Mouse (Mus musculus) heart, adult 2 months (tissue): ENCODE results near the gene Tnik. TPM values are rescaled to one million over a fixed set of nuclear protein-coding genes. Genes with fewer than 3 reads are reported as not detected.

Experiments used
- DNase-seq, 2 experiments: peaks; one replicate each; pipeline ENCODE4 v3.0.0; 2021
- H3K27ac ChIP-seq: fragments of 200-600 bp; 2 replicates; pipeline ENCODE4 v1.8.1; 2022
- H3K27me3 ChIP-seq: fragments of 200-500 bp; 2 replicates; pipeline ENCODE4 v1.6.1; 2012; ENCODE audit warnings: mild to moderate bottlenecking, low read length, inconsistent platforms, mixed read lengths; ENCODE audit not compliant: control insufficient read depth, insufficient read depth
- H3K36me3 ChIP-seq: fragments of 200-500 bp; 2 replicates; pipeline ENCODE4 v1.6.1; 2012; ENCODE audit warnings: low read length, inconsistent platforms; ENCODE audit not compliant: control insufficient read depth, insufficient read depth
- H3K4me1 ChIP-seq: fragments of 200-500 bp; 2 replicates; pipeline ENCODE4 v1.6.1; 2011; ENCODE audit warnings: low read length; ENCODE audit not compliant: control insufficient read depth, insufficient read depth
- H3K4me3 ChIP-seq: fragments of 200-600 bp; 2 replicates; pipeline ENCODE4 v1.8.1; 2022
- H3K79me2 ChIP-seq: fragments of 200-500 bp; replicated peaks from 2 replicates; pipeline ENCODE4 v1.6.1; 2012; ENCODE audit warnings: mild to moderate bottlenecking, inconsistent platforms, low read length, moderate library complexity, mixed read lengths; ENCODE audit not compliant: control insufficient read depth, insufficient read depth
- H3K9ac ChIP-seq: fragments of 200-500 bp; 2 replicates; pipeline ENCODE4 v1.6.1; 2012; ENCODE audit warnings: low read depth, mild to moderate bottlenecking, control low read depth, inconsistent platforms, low read length, mixed read lengths
- CTCF ChIP-seq: fragments of 200-600 bp; IDR thresholded peaks from 2 replicates; pipeline ENCODE4 v1.8.1; 2022; ENCODE audit warnings: antibody characterized with exemption, mild to moderate bottlenecking, moderate library complexity
- EP300 ChIP-seq: fragments of 200-500 bp; IDR thresholded peaks from 2 replicates; pipeline ENCODE4 v1.6.1; 2011; ENCODE audit warnings: low read depth, low read length, control low read depth; ENCODE audit not compliant: insufficient read depth
- POLR2A ChIP-seq: fragments of 200-500 bp; IDR thresholded peaks from 2 replicates; pipeline ENCODE4 v1.6.1; 2011; ENCODE audit warnings: mild to moderate bottlenecking, low read depth, low read length, control low read depth; ENCODE audit not compliant: insufficient read depth
- WGBS: fragments of 180-500 bp; shearing (Covaris S2); methylation state at CpG from one replicate; pipeline ENCODE4 v1.1.7; 2018; 5-methylcytosine and 5-hydroxymethylcytosine counted together
- intact Hi-C: fragments of 180-260 bp; cut with DNase I; formaldehyde crosslinking; loops from one replicate; pipeline ENCODE4 v1.15.1; 2025
- polyA plus RNA-seq: library from polyadenylated mRNA; depleted of rRNA; stranded (reverse); fragments of >200 nt; gene quantifications from 2 replicates; pipeline ENCODE4 v1.2.3, GENCODE M21; 2012
- total RNA-seq, 2 experiments: library from RNA; stranded (reverse); gene quantifications; 2 replicates each; pipeline ENCODE4 v1.2.3; 2021

Tnik gene
- total and polyA plus RNA-seq, 3 experiments, result 6.6 to 29.8 (median 26.8) TPM

DNA sequence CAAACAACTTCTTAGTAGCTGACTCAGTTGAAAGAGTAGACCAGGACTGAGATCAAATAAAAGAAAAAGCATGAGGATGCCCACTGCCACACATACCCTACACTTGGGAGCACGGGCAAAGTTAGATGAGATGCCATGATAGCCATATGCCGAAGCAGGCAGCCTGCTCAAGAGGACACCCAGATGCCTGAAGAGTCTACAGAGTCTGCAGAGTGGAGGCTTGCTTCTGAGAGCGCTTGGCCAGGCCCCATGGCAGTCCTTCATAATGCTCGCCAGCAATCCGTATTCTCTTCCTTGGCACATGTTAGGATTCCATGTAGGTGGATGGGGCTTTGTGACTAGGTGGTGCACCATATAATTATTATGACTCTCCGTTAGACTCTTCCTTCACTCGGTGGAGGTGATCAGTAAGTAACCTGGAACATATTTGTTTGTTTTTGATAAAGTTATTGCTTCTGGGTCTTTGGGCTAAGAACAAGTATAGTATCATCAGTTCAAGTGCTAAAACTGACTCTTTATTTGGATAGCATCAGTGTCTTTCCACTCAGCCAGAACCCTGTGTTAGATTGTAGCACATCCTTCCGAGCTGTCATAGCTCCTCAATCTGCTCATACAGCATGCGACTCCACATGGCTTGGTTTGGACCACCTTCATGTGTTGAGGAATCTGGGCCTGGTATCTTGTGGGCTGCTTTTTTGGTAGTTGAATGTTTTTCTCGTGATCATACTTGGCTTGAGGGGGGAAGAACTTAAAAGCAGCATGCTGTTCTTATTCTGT, 122.4 kb downstream of the Tnik start:
- intact Hi-C loops, result no loop called here
- Histone ChIP-seq H3K4me1 (peaks cover 5% of the 10 kb centered on the region; the same call in 1 of the 2 replicates), H3K27ac (no peak overlapping the region), H3K36me3 (no peaks in the 10 kb centered on the region), H3K79me2 (no peaks in the 10 kb centered on the region), H3K27me3 (no peaks in the 10 kb centered on the region), H3K9ac (no peak overlapping the region), H3K4me3 (no peak overlapping the region)
- DNase-seq, result no peak
- no peak for TF ChIP-seq EP300
- TF ChIP-seq POLR2A, result no peak
- TF ChIP-seq CTCF, result no peak
- WGBS, result 93% methylated on average over 10 of the region's 10 CpGs

DNA sequence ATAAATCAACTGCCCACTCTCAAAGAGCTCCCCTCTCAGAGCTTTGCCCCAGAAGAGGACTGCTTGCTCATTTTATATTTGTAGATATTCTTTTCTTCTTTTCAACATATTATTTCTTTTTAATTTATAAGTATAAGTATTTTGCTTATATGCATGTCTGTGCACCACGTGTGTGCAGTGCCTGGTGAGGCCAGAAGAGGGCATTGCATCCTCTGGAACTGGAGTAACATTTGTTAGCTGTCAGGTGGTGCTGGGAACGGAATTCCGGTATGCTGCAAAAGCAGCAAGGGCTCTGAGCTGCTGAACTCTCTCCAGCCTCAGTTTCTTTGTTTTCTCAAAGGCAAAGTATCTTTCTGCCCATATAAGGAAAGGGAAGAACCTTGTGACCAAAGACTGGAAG, 125.5 kb downstream of the Tnik start:
- intact Hi-C loops, result no loop called here
- no peaks in the 10 kb centered on the region for H3K27me3 ChIP-seq
- no peak for DNase-seq
- no peak overlapping the region for H3K27ac ChIP-seq
- H3K4me3 ChIP-seq, result no peak overlapping the region
- WGBS, result 87% methylated on average over 3 of the region's 3 CpGs
- no peak overlapping the region for H3K9ac ChIP-seq
- H3K36me3 ChIP-seq, result no peaks in the 10 kb centered on the region
- H3K79me2 ChIP-seq, result no peaks in the 10 kb centered on the region
- no peak for TF ChIP-seq POLR2A
- no peak for TF ChIP-seq EP300
- no peak for TF ChIP-seq CTCF
- peaks cover 5% of the 10 kb centered on the region; the same call in 1 of the 2 replicates for H3K4me1 ChIP-seq

DNA sequence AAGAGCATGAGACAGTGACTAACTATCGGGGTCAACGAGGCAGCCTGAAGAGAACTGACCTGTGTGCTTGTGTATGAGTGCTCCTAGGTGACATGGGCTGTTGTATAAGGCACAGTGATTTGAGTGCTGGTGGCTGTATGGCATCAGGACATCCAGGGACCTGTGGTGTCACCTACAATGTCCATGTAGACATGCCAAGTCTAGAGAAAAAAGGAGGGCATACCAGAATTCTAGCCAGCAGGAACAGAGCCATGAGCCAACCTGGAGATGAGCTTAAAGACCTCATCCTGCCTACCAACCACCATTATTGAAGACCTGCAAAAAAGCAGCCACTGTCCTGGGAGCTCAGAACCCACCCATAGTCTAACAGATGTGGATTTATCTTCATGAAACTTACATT, 127.2 kb downstream of the Tnik start:
- WGBS, result 91% methylated on average over 2 of the region's 2 CpGs
- Histone ChIP-seq H3K9ac (no peak overlapping the region), H3K27me3 (no peaks in the 10 kb centered on the region), H3K4me1 (peaks cover 2% of the 10 kb centered on the region; the same call in 1 of the 2 replicates), H3K36me3 (no peaks in the 10 kb centered on the region), H3K4me3 (no peak overlapping the region), H3K79me2 (no peaks in the 10 kb centered on the region), H3K27ac (no peak overlapping the region)
- no peak for DNase-seq
- intact Hi-C loops, result no loop called here
- TF ChIP-seq POLR2A (no peak), EP300 (no peak), CTCF (no peak)

- TF ChIP-seq CTCF, result no peak
- no peak for TF ChIP-seq POLR2A
- no peak for TF ChIP-seq EP300
- DNase-seq, result no peak
- H3K9ac ChIP-seq, result no peak overlapping the region
- no peaks in the 10 kb centered on the region for H3K27me3 ChIP-seq
- H3K4me3 ChIP-seq, result no peak overlapping the region
- no peaks in the 10 kb centered on the region for H3K36me3 ChIP-seq
- H3K27ac ChIP-seq, result no peak overlapping the region
- intact Hi-C loops, result no loop called here
- no peaks in the 10 kb centered on the region for H3K79me2 ChIP-seq
- peaks cover 1% of the 10 kb centered on the region; the same call in 1 of the 2 replicates for H3K4me1 ChIP-seq
Observed at GRCm38 (mm10) chr3:28392542-28392941, 129.5 kb downstream of the Tnik start.

GRCm38 (mm10) chr3:28398781-28399180, 135.8 kb downstream of the Tnik start:
- H3K27ac ChIP-seq, result no peak overlapping the region; the same call in 1 of the 2 replicates
- intact Hi-C loops, result no loop called here

DNA sequence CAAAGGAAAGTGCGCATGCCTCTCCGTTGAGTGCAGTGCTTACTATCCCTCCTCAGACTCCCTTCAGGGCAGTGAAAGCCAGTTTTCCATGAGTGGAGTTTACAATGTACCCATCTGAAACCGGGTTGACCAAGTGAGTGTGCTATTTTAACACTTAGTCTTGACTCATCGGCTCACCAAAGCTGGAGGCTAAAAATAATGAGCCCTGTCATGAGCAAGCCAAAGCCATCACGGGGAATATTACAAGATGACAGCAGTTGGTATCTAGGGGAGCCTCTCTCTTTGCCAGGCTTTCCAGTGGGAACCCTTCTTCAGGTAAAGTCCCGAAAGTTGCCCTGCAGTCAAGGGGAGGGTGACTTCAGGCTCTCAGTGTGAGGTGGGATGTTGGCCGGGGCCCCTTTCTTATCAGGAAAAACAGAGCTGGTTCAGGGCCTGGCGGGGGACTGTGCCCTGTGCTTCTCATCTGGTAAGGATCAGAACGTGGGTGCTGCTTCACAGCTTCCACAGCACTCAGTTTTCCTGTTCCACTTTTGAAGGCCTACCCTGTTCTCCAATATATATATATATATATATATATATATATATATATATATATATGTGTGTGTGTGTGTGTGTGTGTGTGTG, 136.7 kb downstream of the Tnik start:
- H3K4me3 ChIP-seq, result no peak overlapping the region
- TF ChIP-seq CTCF (no peak), EP300 (no peak), POLR2A (no peak)
- 56% methylated on average over 9 of the region's 9 CpGs for WGBS

More at GRCm38 (mm10) chr3:28398781-28399180, 135.8 kb downstream of the Tnik start:
- peaks cover 7% of the 10 kb centered on the region for H3K4me1 ChIP-seq
- H3K79me2 ChIP-seq, result no peaks in the 10 kb centered on the region
- no peak for DNase-seq
- H3K9ac ChIP-seq, result no peak overlapping the region
- 98% methylated on average over 1 of the region's 1 CpGs for WGBS
- peaks cover 2% of the 10 kb centered on the region; the same call in 1 of the 2 replicates for H3K36me3 ChIP-seq
- no peak overlapping the region for H3K4me3 ChIP-seq
- no peak for TF ChIP-seq EP300
- no peak for TF ChIP-seq POLR2A
- no peak for TF ChIP-seq CTCF
- no peaks in the 10 kb centered on the region for H3K27me3 ChIP-seq

More for the DNA sequence above, 136.7 kb downstream of the Tnik start:
- no peaks in the 10 kb centered on the region for H3K79me2 ChIP-seq
- DNase-seq, result peak in 1 of 2 experiments; percentile 50
- H3K27me3 ChIP-seq, result no peaks in the 10 kb centered on the region
- peaks cover 7% of the 10 kb centered on the region for H3K4me1 ChIP-seq
- H3K27ac ChIP-seq, result peak overlapping the region; percentile 83
- peak overlapping the region; percentile 43 for H3K9ac ChIP-seq
- peaks cover 2% of the 10 kb centered on the region; the same call in 1 of the 2 replicates for H3K36me3 ChIP-seq
- intact Hi-C loops, result no loop called here
